Mouse (Mus musculus) G1E (cell line): ENCODE results near the gene Ttll11. TPM values are rescaled to one million over a fixed set of nuclear protein-coding genes. Genes with fewer than 3 reads are reported as not detected.

Experiments used
- ATAC-seq: 2 replicates; pipeline ENCODE4 v1.8.0; 2016; ENCODE audit warnings: mild to moderate bottlenecking; ENCODE audit not compliant: insufficient number of reproducible peaks, poor library complexity, low FRiP score, severe bottlenecking; ENCODE audit errors: extremely low read depth
- DNase-seq: peaks from one replicate; pipeline ENCODE4 v3.0.0; 2012; ENCODE audit warnings: low spot score
- H3K27me3 ChIP-seq: 2 replicates; pipeline ENCODE4 v1.6.1; 2012; ENCODE audit warnings: mild to moderate bottlenecking, low read length, inconsistent platforms; ENCODE audit not compliant: insufficient read depth
- H3K36me3 ChIP-seq: replicated peaks from 2 replicates; pipeline ENCODE3; 2012; ENCODE audit warnings: mild to moderate bottlenecking, inconsistent platforms
- H3K4me1 ChIP-seq: 2 replicates; pipeline ENCODE4 v1.6.1; 2012; ENCODE audit warnings: low read depth, low read length, inconsistent platforms, mixed read lengths; ENCODE audit not compliant: insufficient read depth
- H3K4me3 ChIP-seq: 2 replicates; pipeline ENCODE4 v1.5.1; 2012; ENCODE audit warnings: low read depth, mild to moderate bottlenecking, inconsistent platforms, low read length, moderate library complexity, mixed read lengths
- H3K9me3 ChIP-seq: replicated peaks from 2 replicates; pipeline ENCODE4 v1.6.1; 2012; ENCODE audit warnings: inconsistent platforms
- CTCF ChIP-seq: IDR thresholded peaks from 2 replicates; pipeline ENCODE4 v1.5.1; 2012; ENCODE audit warnings: low read depth, low read length, inconsistent platforms, mixed read lengths
- GATA1 ChIP-seq: IDR thresholded peaks from 2 replicates; pipeline ENCODE4 v1.6.1; 2012; ENCODE audit warnings: borderline replicate concordance, low read length, inconsistent platforms, mixed read lengths
- GATA2 ChIP-seq: IDR thresholded peaks from 2 replicates; pipeline ENCODE4 v1.6.1; 2012; ENCODE audit warnings: low read depth, low read length, inconsistent platforms, borderline replicate concordance
- POLR2AphosphoS5 ChIP-seq: IDR thresholded peaks from 2 replicates; pipeline ENCODE4 v1.6.1; 2012; ENCODE audit warnings: low read depth, low read length, inconsistent platforms; ENCODE audit not compliant: insufficient replicate concordance
- TAL1 ChIP-seq: conservative IDR thresholded peaks from 2 replicates; pipeline ENCODE4 v1.6.1; 2012; ENCODE audit warnings: low read depth, low read length, inconsistent platforms, mixed read lengths
- polyA plus RNA-seq: library from polyadenylated mRNA; stranded (reverse); fragments of >175 nt; gene quantifications from 2 replicates; pipeline ENCODE4 v1.2.3, GENCODE M21; 2012
- total RNA-seq, 2 experiments: library from RNA; stranded (forward) in 1 of 2; stranded (reverse) in 1 of 2; fragments of 200-1000 nt in 1 of 2; fragments of >200 nt in 1 of 2; fragmentation: Nextera tagmentation in 1 of 2; gene quantifications; 2 replicates each; pipeline ENCODE4 v1.2.3; 2014 to 2017

Ttll11 gene
- total and polyA plus RNA-seq, 3 experiments: 0.33 to 0.87 TPM; not detected in 1

GRCm38 (mm10) chr2:35909353-35909752 is 70.4 kb downstream of the Ttll11 start:
- no peak for TF ChIP-seq POLR2AphosphoS5
- TF ChIP-seq CTCF: no peak
- TF ChIP-seq TAL1: no peak
- no peak for TF ChIP-seq GATA2
- TF ChIP-seq GATA1: no peak
- ATAC-seq (no peak), DNase-seq (no peak)
- peaks cover 10% of the 10 kb centered on the region for H3K27me3 ChIP-seq
- no peaks in the 10 kb centered on the region for H3K9me3 ChIP-seq
- no peak overlapping the region for H3K4me3 ChIP-seq
- no peaks in the 10 kb centered on the region for H3K4me1 ChIP-seq
- no peaks in the 10 kb centered on the region for H3K36me3 ChIP-seq

- TF ChIP-seq TAL1: no peak
- no peak for TF ChIP-seq CTCF
- no peak for TF ChIP-seq POLR2AphosphoS5
- no peak for TF ChIP-seq GATA2
- no peak for TF ChIP-seq GATA1
- ATAC-seq (no peak), DNase-seq (no peak)
- H3K27me3 ChIP-seq: peaks cover 4% of the 10 kb centered on the region
- no peaks in the 10 kb centered on the region for H3K4me1 ChIP-seq
- no peaks in the 10 kb centered on the region for H3K9me3 ChIP-seq
- H3K36me3 ChIP-seq: no peaks in the 10 kb centered on the region
- H3K4me3 ChIP-seq: no peak overlapping the region
Measured at GRCm38 (mm10) chr2:35907578-35907977, 72.1 kb downstream of the Ttll11 start.

GRCm38 (mm10) chr2:35906174-35906798 is 73.4 kb downstream of the Ttll11 start:
- H3K4me1 ChIP-seq: no peaks in the 10 kb centered on the region
- peaks cover 4% of the 10 kb centered on the region for H3K27me3 ChIP-seq
- DNase-seq (peak; percentile 31), ATAC-seq (peak; percentile 54)
- no peak for TF ChIP-seq GATA2
- TF ChIP-seq CTCF: peak; percentile 47; the same call in 1 of the 2 replicates
- H3K36me3 ChIP-seq: no peaks in the 10 kb centered on the region
- H3K9me3 ChIP-seq: no peaks in the 10 kb centered on the region
- H3K4me3 ChIP-seq: no peak overlapping the region

- DNase-seq: no peak
- TF ChIP-seq CTCF (no peak), POLR2AphosphoS5 (no peak), TAL1 (no peak), GATA1 (no peak), GATA2 (no peak)
- H3K27me3 ChIP-seq: peaks cover 3% of the 10 kb centered on the region
- H3K4me1 ChIP-seq: no peaks in the 10 kb centered on the region
- no peaks in the 10 kb centered on the region for H3K36me3 ChIP-seq
- no peaks in the 10 kb centered on the region for H3K9me3 ChIP-seq
- ATAC-seq: no peak
- H3K4me3 ChIP-seq: no peak overlapping the region
Measured at GRCm38 (mm10) chr2:35900845-35901244, 78.9 kb downstream of the Ttll11 start.

- no peak for TF ChIP-seq GATA1
- TF ChIP-seq GATA2: no peak
- no peak for TF ChIP-seq TAL1
- no peak for TF ChIP-seq CTCF
- no peak for TF ChIP-seq POLR2AphosphoS5
- Histone ChIP-seq H3K4me1 (no peaks in the 10 kb centered on the region), H3K27me3 (peaks cover 7% of the 10 kb centered on the region), H3K4me3 (no peak overlapping the region), H3K36me3 (no peaks in the 10 kb centered on the region), H3K9me3 (no peaks in the 10 kb centered on the region)
- no peak for DNase-seq
- no peak for ATAC-seq
Measured at GRCm38 (mm10) chr2:35899712-35900111, 80.0 kb downstream of the Ttll11 start.

DNA sequence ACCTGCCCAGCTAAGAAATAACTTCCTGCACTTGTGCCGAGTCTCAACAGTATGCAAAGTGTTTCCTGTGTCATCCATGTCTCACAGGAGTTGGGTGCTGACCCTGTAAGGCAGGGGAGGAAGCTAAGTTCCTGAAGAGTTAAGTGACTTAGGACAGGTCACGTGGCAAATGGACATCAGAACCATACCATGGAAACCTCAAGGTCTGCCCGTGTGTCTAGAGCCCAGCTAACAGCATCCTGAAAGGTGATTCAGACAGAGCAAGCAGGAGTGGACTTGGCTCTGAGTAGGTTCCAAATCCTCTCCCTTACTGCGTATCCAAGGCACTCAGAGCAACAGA is 80.6 kb downstream of the Ttll11 start:
- Histone ChIP-seq H3K4me3 (no peak overlapping the region), H3K9me3 (no peaks in the 10 kb centered on the region), H3K27me3 (peaks cover 8% of the 10 kb centered on the region; the same call in 1 of the 2 replicates), H3K36me3 (no peaks in the 10 kb centered on the region), H3K4me1 (no peaks in the 10 kb centered on the region)
- no peak for ATAC-seq
- DNase-seq: no peak
- TF ChIP-seq TAL1 (no peak), POLR2AphosphoS5 (no peak), GATA1 (no peak), GATA2 (no peak), CTCF (no peak)
